Mouse (Mus musculus): ENCODE measurements at regions not wholly inside any gene's neighbourhood (a gene's known extent, or its start where the extent isn't known, plus 50 kb on each side); places are given as distances from the start of the nearest gene placed in this dataset.
A peak's percentile ranks its signal among the peaks of the same experiment; 100 is the strongest.
"Not testable (repeated sequence)": the region's sequence is repeated elsewhere in the genome, so short reads cannot be mapped to it uniquely, and the experiment has no call there.

DNA sequence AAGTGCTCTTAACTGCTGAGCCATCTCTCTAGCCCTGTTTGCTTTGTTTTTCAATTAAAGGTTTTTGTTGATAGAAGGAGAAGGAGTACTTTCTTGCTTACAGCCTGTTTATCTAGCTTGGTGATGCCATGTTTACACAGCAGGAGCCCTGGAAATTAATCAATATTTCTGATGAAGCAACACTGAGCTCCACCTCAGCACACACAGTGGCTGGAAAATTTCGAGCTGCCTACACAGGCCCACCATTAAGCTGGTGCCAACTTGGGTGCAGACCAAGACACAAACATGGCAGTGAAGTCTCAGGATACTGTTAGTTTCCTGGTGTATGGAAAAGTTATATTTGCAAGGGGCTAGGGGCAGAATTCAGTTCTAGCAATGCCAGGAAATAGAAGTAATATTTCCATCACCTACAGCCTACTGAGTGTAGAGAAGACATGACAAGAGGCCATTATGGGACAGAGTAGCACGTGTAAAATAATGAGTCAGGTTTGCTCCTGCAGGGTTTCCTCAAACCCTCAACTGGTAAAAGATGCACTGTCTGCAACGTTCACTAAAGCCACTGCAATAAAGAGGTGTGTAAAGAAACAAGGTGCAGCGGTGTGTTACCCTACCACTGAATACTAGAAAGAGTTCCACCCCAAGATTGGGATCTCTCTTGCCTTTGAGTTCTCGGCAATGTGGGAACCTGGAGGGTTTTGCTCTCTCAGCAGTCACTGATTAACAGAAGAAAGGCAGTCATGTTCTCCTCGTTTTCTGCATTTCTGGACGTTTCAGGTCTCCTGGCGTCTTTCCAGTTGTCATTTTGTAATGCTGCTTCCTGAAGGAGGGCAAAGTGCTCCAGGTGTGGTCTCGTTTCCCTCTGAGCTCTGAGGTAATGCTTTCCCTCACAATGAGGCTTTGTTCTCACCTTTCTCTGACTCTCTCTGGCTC is 108.8 kb upstream of the Fhl2 start:
- no peak for DNase-seq (ENCODE audit: low spot score)

DNA sequence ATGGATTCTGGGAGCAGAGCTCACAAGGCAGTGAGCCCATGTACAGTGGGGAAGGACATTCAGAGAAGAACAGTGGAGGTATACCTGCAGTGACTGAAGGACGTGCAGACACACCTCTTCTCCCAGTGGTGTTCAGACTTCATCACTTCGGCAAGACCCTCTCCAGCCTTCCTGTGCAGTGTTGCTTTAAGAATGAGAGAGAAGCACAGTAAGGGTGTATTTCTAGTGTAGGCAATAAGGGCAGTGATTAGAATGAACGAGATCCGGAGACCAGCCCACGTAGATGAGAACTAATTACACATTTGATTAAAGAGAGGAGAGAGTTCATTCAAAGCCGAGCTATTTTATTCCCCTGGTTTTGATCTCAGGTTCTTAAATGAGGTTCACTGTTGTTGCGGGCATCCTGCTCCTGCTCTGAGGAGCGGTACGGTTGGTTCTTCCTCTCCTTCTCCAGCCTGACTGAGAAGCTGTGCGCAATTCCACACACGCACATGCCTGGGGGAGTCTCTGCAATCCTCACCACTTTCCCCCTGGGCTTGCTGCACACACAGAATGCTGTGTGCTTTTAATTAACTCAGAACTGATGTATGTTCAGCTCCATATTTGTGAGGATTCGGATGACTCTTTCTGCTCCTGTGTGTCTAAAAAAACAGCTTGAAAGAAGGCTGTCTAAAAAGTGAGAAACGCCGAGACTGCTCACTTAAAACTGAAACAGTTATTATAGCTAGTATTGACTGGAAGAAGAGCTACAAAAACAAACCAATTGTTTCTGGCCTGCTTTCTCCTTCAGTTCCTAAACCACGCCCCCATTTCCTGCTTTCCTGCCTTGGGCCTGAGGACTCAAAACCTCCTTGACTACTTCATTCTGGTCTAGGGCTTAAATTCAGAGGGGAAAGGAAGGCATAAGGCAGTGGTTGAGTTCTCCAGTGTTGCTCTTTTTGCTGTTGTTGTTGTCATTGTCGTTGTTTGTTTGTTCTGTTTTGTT is 114.2 kb upstream of the Fhl2 start:
- DNase-seq (ENCODE audit: low spot score): peak; percentile 39

DNA sequence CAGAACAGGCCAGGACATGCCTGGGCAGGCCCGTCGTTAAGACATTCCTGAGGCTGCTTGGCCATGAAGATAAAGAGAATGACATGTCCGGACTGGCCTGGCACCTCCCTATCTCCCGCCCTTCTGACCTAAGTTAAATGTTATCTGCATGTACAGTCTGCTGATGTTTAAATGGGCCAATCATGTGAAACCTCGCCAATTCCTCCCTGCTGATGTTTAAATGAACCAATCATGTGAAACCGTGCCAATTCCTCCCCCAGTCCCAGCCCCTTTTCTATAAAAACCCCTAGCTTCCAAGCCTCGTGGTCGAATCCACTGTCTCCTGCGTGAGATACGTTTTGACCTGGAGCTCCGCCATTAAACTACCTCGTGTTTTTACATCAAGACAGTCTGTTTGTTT is 119.5 kb upstream of the Fhl2 start:
- DNase-seq (ENCODE audit: low spot score): not testable (repeated sequence)

DNA sequence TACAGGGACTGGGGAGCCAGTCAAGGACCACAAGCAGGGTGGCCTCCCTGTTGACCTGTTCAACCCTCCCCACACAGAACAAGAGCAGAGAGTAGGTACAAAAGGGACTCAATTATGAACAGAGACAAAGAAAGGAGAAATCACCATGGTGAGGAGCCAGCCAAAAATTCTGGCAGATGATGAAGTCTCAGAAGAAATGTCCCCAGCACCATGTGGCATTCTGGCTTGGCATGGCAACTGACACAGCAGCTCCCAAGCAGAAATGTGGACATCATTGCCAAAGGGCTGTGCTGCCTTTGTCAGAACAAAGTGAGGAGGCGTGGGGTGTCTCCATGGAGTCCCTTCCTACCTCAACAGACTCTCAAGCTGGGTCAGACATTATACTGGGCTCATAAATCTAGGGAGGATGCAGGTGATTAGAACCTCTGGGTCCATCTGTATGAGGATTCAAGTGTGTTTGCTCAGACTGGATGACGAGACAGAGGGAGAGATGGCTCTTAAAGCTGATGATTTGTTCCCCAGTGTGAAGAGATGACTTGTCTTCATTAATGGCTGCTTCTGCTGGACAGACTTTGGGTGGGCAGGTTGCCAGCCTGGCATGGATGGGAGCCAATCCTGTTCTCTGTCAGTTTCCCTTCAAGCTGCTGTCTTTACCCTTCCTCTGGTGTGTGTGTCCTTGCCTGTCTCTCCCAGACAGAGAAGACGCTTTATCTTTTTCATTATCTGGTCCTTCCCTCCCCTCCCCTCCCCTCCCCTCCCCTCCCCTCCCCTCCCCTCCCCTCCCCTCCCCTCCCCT is 120.5 kb upstream of the Fhl2 start:
- no peak for DNase-seq (ENCODE audit: low spot score)

DNA sequence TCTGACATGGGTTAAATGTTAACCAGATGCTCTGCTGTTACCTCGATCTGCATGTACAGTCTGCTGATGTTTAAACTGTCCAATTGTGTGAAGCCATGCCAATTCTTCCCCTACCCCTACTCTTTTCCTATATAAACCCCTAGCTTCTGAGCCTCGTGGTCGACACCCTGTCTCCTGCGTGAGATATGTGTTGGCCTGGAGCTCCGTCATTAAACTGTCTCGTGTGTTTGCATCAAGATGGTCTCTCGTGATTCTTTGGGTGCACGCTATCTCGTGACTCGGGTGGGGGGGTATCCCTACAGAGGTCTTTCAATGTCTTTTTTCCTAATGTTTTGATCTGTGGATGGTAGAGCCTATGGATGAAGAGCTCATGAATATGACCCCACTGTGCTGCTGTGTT is 110.9 kb upstream of the Nck2 start:
- not testable (repeated sequence) for DNase-seq (ENCODE audit: low spot score)

DNA sequence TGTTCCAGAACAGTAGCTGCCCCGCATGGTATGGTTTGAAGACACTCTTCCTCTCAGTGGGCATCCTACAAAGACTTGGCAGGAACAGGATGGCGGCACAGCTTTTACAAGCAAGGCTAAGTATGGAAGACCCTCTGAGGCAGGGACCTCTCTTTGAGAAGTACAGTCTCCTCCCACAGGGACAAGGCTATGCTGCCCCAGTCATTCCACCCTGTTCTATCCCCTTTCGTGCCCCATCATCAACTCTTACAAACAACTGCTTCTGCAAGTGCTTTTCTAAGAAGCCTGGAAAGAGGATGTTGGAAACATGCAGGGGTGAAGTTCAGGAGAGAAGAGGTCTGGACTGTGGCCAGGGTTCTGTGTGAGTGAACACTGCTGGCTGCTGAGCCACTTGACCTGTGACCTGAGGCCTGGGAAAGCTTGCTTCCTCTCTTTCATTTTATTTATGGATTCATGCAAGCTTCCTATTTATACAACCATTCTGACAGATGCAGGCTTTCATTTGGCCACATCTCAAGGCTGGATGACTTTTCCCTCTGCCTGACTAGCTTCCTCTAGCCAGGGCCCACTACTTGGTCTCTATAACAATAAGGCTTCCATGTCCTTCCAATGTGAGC is 107.1 kb upstream of the Nck2 start:
- peak; percentile 24 for DNase-seq (ENCODE audit: low spot score)

DNA sequence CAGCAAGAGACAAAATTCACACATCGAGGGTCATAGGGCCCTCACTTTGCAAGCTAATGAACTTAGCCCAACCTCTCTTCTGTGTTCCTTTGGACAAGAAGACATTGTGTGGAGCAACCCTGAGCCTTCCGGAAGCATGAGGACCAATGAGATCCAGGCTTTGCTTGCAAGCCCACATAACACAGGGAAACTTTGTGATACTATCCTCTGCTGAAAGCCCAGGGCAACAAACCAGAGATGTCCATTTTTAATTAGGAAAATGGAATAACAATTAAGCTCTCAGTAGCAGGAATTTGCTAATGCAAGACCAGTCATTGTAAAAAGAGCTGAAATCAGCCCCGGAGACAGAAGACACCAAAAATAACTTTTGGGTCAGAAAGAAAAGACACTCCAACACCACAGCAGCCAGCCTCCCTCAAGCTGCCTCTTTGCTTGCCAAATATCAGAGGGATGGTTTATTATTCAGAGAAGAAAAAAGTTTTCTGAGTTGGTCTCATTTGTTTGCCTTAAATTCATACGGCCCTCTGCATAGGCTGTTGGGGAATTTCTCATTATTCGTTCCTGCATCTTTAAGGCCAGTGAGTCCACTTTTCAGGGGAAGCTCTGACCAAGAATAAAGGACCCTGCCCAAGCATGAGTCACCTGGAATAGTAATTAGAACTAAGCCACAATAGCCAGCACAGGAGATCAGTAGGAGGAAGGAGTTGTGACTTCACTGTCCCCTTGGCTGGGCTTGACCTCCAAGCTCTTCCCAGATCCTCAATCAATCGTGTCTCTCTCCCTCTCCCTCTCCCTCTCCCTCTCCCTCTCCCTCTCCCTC is 106.1 kb upstream of the Nck2 start:
- DNase-seq (ENCODE audit: low spot score): no peak

DNA sequence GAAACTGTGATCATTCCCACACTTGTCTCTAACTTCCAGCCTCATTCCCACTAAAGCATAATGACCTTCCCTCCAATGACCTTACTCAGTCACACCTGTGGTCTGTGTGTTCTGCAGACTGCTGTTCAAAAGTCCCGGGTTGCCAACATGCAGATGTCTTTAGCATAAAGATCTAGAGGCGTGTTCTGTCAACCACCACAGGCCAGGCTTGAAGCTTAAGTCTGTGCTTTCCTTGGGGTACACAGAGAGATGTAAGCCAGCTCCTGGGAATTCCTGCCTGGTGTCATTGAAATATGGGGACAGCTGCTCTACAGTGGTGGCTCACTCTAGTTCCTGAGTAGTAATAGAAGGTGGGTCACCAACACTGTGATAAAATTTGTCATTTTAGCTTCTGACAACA is 101.5 kb upstream of the Nck2 start:
- DNase-seq (ENCODE audit: low spot score): no peak

DNA sequence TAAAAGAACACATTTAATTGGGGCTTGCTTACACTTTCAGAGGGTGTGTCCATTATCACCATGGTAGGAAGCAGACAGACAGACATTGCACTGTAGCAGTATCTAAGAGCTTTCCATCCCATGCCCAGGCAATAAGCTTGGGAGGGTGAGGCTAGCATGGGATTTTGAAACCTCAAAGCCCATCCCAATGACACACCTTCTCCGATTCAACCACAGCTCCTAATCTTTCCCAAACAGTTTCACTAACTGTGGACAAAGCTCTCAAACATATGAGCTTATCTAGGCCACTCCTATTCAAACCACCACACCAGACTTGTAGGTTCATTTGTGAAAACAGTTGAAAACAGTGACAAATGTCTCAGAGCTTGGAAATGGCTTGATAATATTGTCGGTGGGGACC is 101.0 kb upstream of the Nck2 start:
- DNase-seq (ENCODE audit: low spot score): no peak

DNA sequence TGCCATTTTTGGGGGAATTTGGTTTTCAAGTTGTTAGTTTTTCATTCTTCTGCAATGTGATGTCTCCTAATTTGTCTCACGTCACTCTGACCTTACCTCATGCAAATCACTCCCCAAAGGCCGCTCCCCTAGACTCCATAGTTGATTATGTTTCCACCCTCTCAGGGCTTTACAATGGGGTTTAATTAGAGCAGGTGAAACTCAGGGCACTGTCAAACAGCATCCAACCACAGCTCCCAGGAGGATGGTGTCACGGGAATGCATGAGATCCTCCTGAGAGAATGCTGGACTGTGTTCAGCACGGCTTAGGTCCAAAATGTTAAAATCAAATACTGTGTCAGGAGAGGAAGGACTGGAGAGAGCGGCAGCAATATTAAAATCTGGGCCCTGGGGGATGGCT is 100.4 kb upstream of the Nck2 start:
- DNase-seq (ENCODE audit: low spot score): no peak

DNA sequence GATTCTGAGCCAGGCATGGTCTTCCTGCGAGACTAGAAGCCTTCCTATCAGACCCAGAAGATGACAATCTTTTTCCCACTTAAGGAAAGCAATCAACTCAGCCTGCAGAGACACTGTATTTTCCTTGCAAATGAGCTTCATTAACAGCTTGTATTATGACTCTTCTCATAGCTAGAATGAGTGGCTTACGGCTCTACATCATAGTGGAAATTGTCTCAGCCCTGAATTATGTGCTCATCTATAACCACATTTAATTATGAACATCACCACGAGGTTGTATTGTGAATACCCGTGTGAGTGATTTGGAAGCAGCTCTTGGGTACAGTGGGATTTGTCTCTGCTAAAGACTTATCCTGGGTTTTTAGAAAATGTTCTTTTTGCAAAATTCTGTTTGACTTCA is 97.2 kb upstream of the Nck2 start:
- no peak for DNase-seq (ENCODE audit: low spot score)

DNA sequence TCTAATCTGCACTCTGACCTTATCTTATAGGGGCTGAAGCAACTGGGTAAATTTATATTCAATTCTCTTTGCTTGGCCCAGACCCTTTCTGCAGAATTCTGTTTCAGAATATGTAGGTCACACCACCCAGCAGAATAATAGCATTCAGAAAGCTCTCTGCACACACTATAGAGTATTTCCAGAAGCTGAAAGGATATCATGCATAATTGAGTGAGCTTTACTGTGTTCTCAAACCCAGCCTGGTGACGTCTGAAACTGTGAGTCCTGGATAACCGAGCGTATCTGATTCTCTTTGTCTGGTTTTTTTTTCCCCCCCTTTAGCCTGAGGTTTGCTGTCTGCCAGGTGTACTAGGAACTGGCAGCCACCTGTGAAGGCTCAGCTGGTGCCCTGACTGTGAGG is 94.4 kb upstream of the Nck2 start:
- no peak for DNase-seq (ENCODE audit: low spot score)

DNA sequence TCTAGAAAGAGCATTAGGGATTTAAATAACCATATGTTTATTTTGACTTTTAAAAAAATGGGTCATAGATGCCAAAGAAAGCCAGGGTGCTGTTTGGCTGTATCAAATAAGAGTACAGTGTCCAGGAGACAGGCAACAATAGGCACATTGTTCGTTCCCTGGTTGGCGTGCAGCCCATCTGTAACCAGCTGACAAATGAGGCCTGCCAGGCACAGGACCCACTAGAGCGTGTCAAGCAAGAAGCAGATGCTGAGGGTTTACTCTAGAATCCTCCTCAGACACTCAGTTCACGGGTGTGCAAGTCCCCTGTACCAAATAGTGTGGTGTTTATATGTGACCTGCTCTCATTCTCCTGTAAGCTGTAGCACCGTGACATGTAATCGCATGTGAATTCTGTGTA is 86.2 kb upstream of the Nck2 start:
- DNase-seq (ENCODE audit: low spot score): peak; percentile 83

DNA sequence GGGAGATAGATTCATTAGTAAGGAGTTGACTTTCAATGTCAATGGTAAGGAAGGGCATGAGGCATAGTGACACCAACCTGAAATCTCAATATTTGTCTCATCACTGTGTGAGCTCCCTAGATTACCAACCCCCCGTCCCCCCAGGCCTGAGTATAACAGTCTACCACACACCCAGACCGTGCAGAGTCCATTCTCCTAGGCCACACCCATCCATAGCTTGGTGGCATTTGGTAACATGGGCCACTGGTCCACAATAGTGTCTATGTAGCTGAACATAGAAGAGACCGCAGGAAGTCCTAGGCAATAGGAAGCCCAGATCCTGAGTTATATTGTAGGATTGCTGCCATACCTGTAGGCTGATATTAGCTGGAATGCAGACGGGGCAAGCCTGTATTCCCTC is 84.7 kb upstream of the Nck2 start:
- DNase-seq (ENCODE audit: low spot score): no peak

DNA sequence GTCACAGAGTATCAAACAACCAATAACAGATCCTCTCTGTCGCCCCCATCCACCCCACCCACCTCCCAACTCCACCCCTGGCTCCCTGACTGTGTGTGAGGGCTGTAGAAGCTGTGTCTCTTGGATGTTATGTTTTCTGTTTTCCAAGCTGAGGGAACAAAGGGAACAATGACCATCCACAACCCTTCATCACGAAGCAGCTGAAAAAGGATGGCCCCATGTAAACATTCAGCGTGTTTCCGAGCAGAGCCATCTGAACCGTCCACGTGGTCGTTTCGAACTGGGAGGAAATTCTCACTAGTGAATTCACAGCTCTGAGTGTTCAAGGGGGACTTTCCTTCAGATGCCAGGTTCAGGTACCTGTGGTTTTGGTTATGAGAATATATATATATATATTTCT is 84.1 kb upstream of the Nck2 start:
- peak; percentile 40 for DNase-seq (ENCODE audit: low spot score)

DNA sequence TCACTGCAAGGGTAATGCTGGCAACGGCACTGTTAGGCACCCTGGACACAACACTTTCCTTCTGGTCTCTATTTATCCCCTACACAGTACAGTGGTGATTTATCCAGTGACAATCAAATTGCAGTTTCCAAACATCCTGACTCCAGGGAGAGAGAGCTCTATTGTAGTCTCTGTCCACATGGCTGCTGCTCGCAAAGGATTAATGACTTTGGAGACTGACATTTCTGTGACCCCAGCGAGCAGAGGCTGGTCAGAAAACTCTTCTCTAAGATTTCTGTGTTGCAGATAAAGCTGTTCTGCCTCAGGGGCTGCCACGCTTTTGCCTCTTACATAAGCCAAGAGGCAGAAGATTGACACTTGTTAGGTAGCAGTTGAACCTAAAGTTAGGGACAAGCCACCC is 83.6 kb upstream of the Nck2 start:
- peak; percentile 77 for DNase-seq (ENCODE audit: low spot score)

DNA sequence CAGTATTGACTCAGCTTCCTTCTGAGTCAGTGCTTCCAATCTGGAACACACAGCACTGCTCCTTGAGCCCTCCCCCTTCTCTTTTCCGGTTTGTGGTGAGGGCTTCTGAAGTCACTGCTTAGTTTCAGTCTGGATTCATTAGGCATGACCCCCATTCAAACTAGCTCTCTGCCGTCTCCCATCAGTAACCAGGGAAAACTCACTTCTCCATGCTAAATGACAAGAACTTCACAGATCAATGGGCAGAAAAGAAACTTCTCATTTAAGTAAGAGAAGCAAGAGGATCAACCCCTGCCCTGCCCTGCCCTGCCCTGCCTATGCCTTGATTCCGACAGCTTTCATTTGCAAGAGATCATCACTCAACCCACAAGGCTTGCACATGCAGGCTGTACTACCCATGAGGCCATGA is 82.9 kb upstream of the Nck2 start:
- DNase-seq (ENCODE audit: low spot score): peak; percentile 75

DNA sequence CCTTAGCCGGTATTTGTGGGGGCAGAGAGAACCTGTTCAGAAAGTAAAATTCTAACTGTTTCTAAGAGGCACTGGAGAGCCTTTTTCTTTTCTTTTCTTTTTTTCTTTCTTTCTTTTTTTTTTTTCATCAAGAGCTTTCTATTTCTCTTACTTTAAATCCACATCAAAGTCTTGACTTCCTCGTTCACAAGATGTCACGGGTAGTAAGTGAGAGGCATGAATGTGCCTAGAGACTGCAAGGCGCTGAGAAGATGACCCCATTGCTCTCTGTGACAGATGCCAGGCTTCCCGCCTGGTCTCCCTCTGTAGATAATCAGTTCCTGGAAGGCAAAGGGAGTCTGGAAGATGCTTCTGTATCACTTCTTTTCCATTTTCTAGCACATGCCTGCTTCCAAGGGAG is 82.2 kb upstream of the Nck2 start:
- DNase-seq (ENCODE audit: low spot score): no peak

DNA sequence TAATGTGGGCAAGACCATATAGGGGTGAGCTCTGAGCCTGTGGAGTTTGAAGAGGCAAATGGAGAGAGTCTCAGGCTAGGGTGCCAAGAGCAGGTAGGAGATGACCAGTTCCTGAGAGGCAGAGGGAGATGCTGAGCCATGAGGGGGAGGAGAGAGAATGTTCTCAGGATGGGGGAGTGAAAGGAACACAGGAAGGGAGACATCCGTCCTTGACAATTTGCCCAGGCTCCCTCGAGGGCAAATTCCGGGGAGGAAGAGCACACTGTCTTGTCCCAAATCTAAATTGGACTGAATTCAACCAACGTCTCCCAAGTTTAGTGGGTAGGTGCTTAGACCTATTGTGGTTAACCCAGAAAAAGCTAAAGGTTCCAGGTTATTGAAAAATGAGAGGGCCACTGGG is 81.2 kb upstream of the Nck2 start:
- DNase-seq (ENCODE audit: low spot score): no peak

DNA sequence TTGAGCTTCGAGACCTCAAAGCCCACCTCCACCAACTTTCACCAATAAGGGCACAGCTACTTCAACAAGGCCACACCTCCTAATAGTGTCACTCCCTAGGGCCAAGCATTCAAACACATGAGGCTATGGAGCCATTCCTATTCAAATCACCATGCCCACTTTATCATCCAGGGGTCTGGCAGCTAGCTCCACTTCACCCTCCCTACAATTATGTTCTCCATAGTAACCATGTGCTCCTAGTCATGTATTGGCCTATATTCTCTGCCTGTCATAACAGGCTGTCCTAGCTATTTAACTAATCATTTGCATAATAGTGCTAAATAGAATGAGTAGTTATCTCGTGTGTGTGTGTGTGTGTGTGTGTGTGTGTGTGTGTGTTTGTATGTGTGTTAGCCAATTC is 77.9 kb upstream of the Nck2 start:
- no peak for DNase-seq (ENCODE audit: low spot score)

Data from embryo, embryonic 10 days (tissue).